Mouse (Mus musculus): Measurements from ENCODE around the gene Tenm2. TPM values are rescaled to one million over a fixed set of nuclear protein-coding genes. Genes with fewer than 3 reads are reported as not detected.

Tenm2 gene
- polyA plus RNA-seq, 1 experiment = 0.32 TPM

- Histone ChIP-seq H3K36me3 (ENCODE audit: control insufficient read depth, insufficient read depth, low read length) (no peaks in the 10 kb centered on the region), H3K4me3 (ENCODE audit: control insufficient read depth, low read depth, low read length) (no peak overlapping the region), H3K27me3 (ENCODE audit: control insufficient read depth, insufficient read depth, low read length) (no peaks in the 10 kb centered on the region), H3K4me1 (ENCODE audit: control insufficient read depth, insufficient read depth, low read length) (no peaks in the 10 kb centered on the region), H3K27ac (ENCODE audit: control insufficient read depth, insufficient read depth, low read depth, low read length) (no peak overlapping the region)
- TF ChIP-seq POLR2A (IDR thresholded peaks at IDR 0.05; ENCODE audit: control insufficient read depth, low read depth, low read length) (no peak), CTCF (IDR thresholded peaks at IDR 0.05; ENCODE audit: control insufficient read depth, insufficient read depth, insufficient replicate concordance, low read depth, low read length) (no peak)
These were observed 1082.8 kb downstream of the Tenm2 start for GRCm38 (mm10) chr11:36153011-36153410.

GRCm38 (mm10) chr11:36152226-36152625 is 1083.5 kb downstream of the Tenm2 start:
- Histone ChIP-seq H3K36me3 (ENCODE audit: control insufficient read depth, insufficient read depth, low read length) (no peaks in the 10 kb centered on the region), H3K27me3 (ENCODE audit: control insufficient read depth, insufficient read depth, low read length) (no peaks in the 10 kb centered on the region), H3K4me3 (ENCODE audit: control insufficient read depth, low read depth, low read length) (no peak overlapping the region), H3K4me1 (ENCODE audit: control insufficient read depth, insufficient read depth, low read length) (no peaks in the 10 kb centered on the region), H3K27ac (ENCODE audit: control insufficient read depth, insufficient read depth, low read depth, low read length) (no peak overlapping the region)
- TF ChIP-seq CTCF (IDR thresholded peaks at IDR 0.05; ENCODE audit: control insufficient read depth, insufficient read depth, insufficient replicate concordance, low read depth, low read length) (no peak), POLR2A (IDR thresholded peaks at IDR 0.05; ENCODE audit: control insufficient read depth, low read depth, low read length) (no peak)

- H3K27ac ChIP-seq (ENCODE audit: control insufficient read depth, insufficient read depth, low read depth, low read length) = no peak overlapping the region
- no peaks in the 10 kb centered on the region for H3K36me3 ChIP-seq (ENCODE audit: control insufficient read depth, insufficient read depth, low read length)
- no peaks in the 10 kb centered on the region for H3K4me1 ChIP-seq (ENCODE audit: control insufficient read depth, insufficient read depth, low read length)
- TF ChIP-seq POLR2A (IDR thresholded peaks at IDR 0.05; ENCODE audit: control insufficient read depth, low read depth, low read length) = no peak
- no peak for TF ChIP-seq CTCF (IDR thresholded peaks at IDR 0.05; ENCODE audit: control insufficient read depth, insufficient read depth, insufficient replicate concordance, low read depth, low read length)
- no peaks in the 10 kb centered on the region for H3K27me3 ChIP-seq (ENCODE audit: control insufficient read depth, insufficient read depth, low read length)
- no peak overlapping the region for H3K4me3 ChIP-seq (ENCODE audit: control insufficient read depth, low read depth, low read length)
These were observed 1086.7 kb downstream of the Tenm2 start for GRCm38 (mm10) chr11:36149092-36149491.

- H3K4me3 ChIP-seq (ENCODE audit: control insufficient read depth, low read depth, low read length) = no peak overlapping the region
- H3K27ac ChIP-seq (ENCODE audit: control insufficient read depth, insufficient read depth, low read depth, low read length) = no peak overlapping the region
- H3K27me3 ChIP-seq (ENCODE audit: control insufficient read depth, insufficient read depth, low read length) = no peaks in the 10 kb centered on the region
- no peaks in the 10 kb centered on the region for H3K36me3 ChIP-seq (ENCODE audit: control insufficient read depth, insufficient read depth, low read length)
- H3K4me1 ChIP-seq (ENCODE audit: control insufficient read depth, insufficient read depth, low read length) = no peaks in the 10 kb centered on the region
- TF ChIP-seq POLR2A (IDR thresholded peaks at IDR 0.05; ENCODE audit: control insufficient read depth, low read depth, low read length) (no peak), CTCF (IDR thresholded peaks at IDR 0.05; ENCODE audit: control insufficient read depth, insufficient read depth, insufficient replicate concordance, low read depth, low read length) (no peak)
These were observed 1090.7 kb downstream of the Tenm2 start for GRCm38 (mm10) chr11:36145057-36145456.

- TF ChIP-seq POLR2A (IDR thresholded peaks at IDR 0.05; ENCODE audit: control insufficient read depth, low read depth, low read length) (no peak), CTCF (IDR thresholded peaks at IDR 0.05; ENCODE audit: control insufficient read depth, insufficient read depth, insufficient replicate concordance, low read depth, low read length) (no peak)
- no peaks in the 10 kb centered on the region for H3K27me3 ChIP-seq (ENCODE audit: control insufficient read depth, insufficient read depth, low read length)
- H3K27ac ChIP-seq (ENCODE audit: control insufficient read depth, insufficient read depth, low read depth, low read length) = no peak overlapping the region
- no peaks in the 10 kb centered on the region for H3K4me1 ChIP-seq (ENCODE audit: control insufficient read depth, insufficient read depth, low read length)
- H3K36me3 ChIP-seq (ENCODE audit: control insufficient read depth, insufficient read depth, low read length) = no peaks in the 10 kb centered on the region
- H3K4me3 ChIP-seq (ENCODE audit: control insufficient read depth, low read depth, low read length) = no peak overlapping the region
These were observed 1095.4 kb downstream of the Tenm2 start for GRCm38 (mm10) chr11:36140411-36140810.

- TF ChIP-seq CTCF (IDR thresholded peaks at IDR 0.05; ENCODE audit: control insufficient read depth, insufficient read depth, insufficient replicate concordance, low read depth, low read length) (no peak), POLR2A (IDR thresholded peaks at IDR 0.05; ENCODE audit: control insufficient read depth, low read depth, low read length) (no peak)
- H3K4me1 ChIP-seq (ENCODE audit: control insufficient read depth, insufficient read depth, low read length) = no peaks in the 10 kb centered on the region
- no peaks in the 10 kb centered on the region for H3K36me3 ChIP-seq (ENCODE audit: control insufficient read depth, insufficient read depth, low read length)
- no peaks in the 10 kb centered on the region for H3K27me3 ChIP-seq (ENCODE audit: control insufficient read depth, insufficient read depth, low read length)
- no peak overlapping the region for H3K4me3 ChIP-seq (ENCODE audit: control insufficient read depth, low read depth, low read length)
- no peak overlapping the region for H3K27ac ChIP-seq (ENCODE audit: control insufficient read depth, insufficient read depth, low read depth, low read length)
These were observed 1096.2 kb downstream of the Tenm2 start for GRCm38 (mm10) chr11:36139521-36139920.

- Histone ChIP-seq H3K36me3 (ENCODE audit: control insufficient read depth, insufficient read depth, low read length) (no peaks in the 10 kb centered on the region), H3K4me1 (ENCODE audit: control insufficient read depth, insufficient read depth, low read length) (no peaks in the 10 kb centered on the region), H3K4me3 (ENCODE audit: control insufficient read depth, low read depth, low read length) (no peak overlapping the region), H3K27ac (ENCODE audit: control insufficient read depth, insufficient read depth, low read depth, low read length) (no peak overlapping the region), H3K27me3 (ENCODE audit: control insufficient read depth, insufficient read depth, low read length) (no peaks in the 10 kb centered on the region)
- TF ChIP-seq CTCF (IDR thresholded peaks at IDR 0.05; ENCODE audit: control insufficient read depth, insufficient read depth, insufficient replicate concordance, low read depth, low read length) = no peak
- no peak for TF ChIP-seq POLR2A (IDR thresholded peaks at IDR 0.05; ENCODE audit: control insufficient read depth, low read depth, low read length)
These were observed 1097.9 kb downstream of the Tenm2 start for GRCm38 (mm10) chr11:36137840-36138239.

GRCm38 (mm10) chr11:36137276-36137675 is 1098.5 kb downstream of the Tenm2 start:
- no peak overlapping the region for H3K27ac ChIP-seq (ENCODE audit: control insufficient read depth, insufficient read depth, low read depth, low read length)
- no peak overlapping the region for H3K4me3 ChIP-seq (ENCODE audit: control insufficient read depth, low read depth, low read length)
- no peaks in the 10 kb centered on the region for H3K27me3 ChIP-seq (ENCODE audit: control insufficient read depth, insufficient read depth, low read length)
- no peaks in the 10 kb centered on the region for H3K36me3 ChIP-seq (ENCODE audit: control insufficient read depth, insufficient read depth, low read length)
- TF ChIP-seq CTCF (IDR thresholded peaks at IDR 0.05; ENCODE audit: control insufficient read depth, insufficient read depth, insufficient replicate concordance, low read depth, low read length) (no peak), POLR2A (IDR thresholded peaks at IDR 0.05; ENCODE audit: control insufficient read depth, low read depth, low read length) (no peak)
- no peaks in the 10 kb centered on the region for H3K4me1 ChIP-seq (ENCODE audit: control insufficient read depth, insufficient read depth, low read length)

All from testis, adult 2 months (tissue).